ENCODE assay signal across 12 mouse cellular contexts in the genomic region with DNA sequence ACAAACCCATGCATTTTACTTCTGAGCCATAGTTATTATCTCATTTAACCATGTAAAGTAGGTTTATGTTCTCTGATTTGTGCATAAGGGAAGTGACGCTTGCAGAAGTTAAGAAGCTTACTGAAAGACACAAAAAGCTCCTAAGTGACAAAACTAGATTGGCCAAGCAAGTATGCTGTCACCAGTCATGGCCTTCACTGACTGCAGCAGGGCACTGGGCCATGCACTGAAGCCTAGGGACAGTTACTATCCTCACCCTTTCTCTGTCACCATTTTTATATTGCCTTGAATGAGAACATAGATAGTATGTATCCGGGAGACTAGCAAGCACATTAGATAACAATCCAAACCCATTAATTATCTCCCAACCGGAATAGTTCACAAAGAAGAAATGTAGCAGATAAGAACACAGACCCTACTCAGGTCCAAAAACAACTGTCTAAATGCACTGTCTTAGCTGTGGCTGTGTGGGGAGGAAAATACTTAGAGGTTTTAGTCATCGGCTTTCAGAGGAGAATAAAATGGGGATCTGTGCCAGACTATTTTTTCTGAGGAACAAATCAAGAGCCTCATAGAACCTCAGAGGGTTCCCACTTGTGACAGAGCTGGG.
DNase-seq lines count a peak whose midpoint lies in the region; ATAC-seq and TF ChIP-seq lines count a peak whose summit lies in the region.
"Had no signal": no experiment of that assay in that cellular context is flagged by ENCODE, and none has a peak within 500 bp of the region (broad histone marks: within the 10 kb centered on the region; RNA-seq: fewer than 3 reads in every experiment).

No protein-coding gene starts in this region.

- H3K27me3 ChIP-seq in kidney, adult 2 months (replicated peaks; ENCODE audit: control insufficient read depth, insufficient read depth, low read length) = no peaks in the 10 kb centered on the region
- no peaks in the 10 kb centered on the region for H3K27me3 ChIP-seq in kidney, embryonic 16.5 days (ENCODE audit: insufficient read depth, low read length)
- H3K27me3 ChIP-seq: limb, embryonic 12.5 days; megakaryocyte, embryonic 14.5 days had no signal

- H3K27ac ChIP-seq in kidney, adult 2 months (ENCODE audit: insufficient read depth, low read depth, low read length) = peak overlapping the region; percentile 82
- H3K27ac ChIP-seq in brown adipose tissue, adult 24 weeks (replicated peaks; ENCODE audit: low read depth, low read length) = peak overlapping the region; percentile 23; the same call in 1 of the 2 replicates
- H3K27ac ChIP-seq in kidney, embryonic 16.5 days (ENCODE audit: low read length) = no peak overlapping the region
- H3K27ac ChIP-seq: limb, embryonic 12.5 days had no signal

- no peak for TF ChIP-seq POLR2A in kidney, adult 2 months (IDR thresholded peaks at IDR 0.05; ENCODE audit: low read depth, low read length)

- H3K36me3 ChIP-seq in kidney, adult 2 months (ENCODE audit: control insufficient read depth, insufficient read depth, low read length) = peaks cover 4% of the 10 kb centered on the region
- no peaks in the 10 kb centered on the region for H3K36me3 ChIP-seq in kidney, embryonic 16.5 days (ENCODE audit: insufficient read depth, low read length)

- WGBS in kidney, adult 2 months = 63% methylated on average over 4 of the region's 4 CpGs
- WGBS in kidney, embryonic 16.5 days = 64% methylated on average over 4 of the region's 4 CpGs

- H3K9ac ChIP-seq in kidney, embryonic 16.5 days (replicated peaks; ENCODE audit: low read length) = no peak overlapping the region
- H3K9ac ChIP-seq: forebrain, postnatal 0 days; limb, embryonic 12.5 days had no signal

- H3K4me2 ChIP-seq in kidney, embryonic 16.5 days (replicated peaks; ENCODE audit: low read depth, low read length) = no peak overlapping the region
- H3K4me2 ChIP-seq: limb, embryonic 12.5 days had no signal

- peaks cover 3% of the 10 kb centered on the region for H3K4me1 ChIP-seq in kidney, adult 2 months (ENCODE audit: control insufficient read depth, insufficient read depth, low read length)
- peaks cover 6% of the 10 kb centered on the region; the same call in 1 of the 2 replicates for H3K4me1 ChIP-seq in brown adipose tissue, adult 24 weeks (ENCODE audit: control insufficient read depth, insufficient read depth, insufficient read length, low read length)
- H3K4me1 ChIP-seq in kidney, embryonic 16.5 days (ENCODE audit: insufficient read depth, low read length) = peaks cover 8% of the 10 kb centered on the region; the same call in 1 of the 2 replicates
- H3K4me1 ChIP-seq: limb, embryonic 12.5 days had no signal

- DNase-seq in kidney, adult 2 months = peak; percentile 54
- no peak for DNase-seq in kidney, adult 11 months
- DNase-seq in NIH3T3 (ENCODE audit: low read depth) = peak; percentile 58
- no peak for DNase-seq in ovary, postnatal 10 days (ENCODE audit: low spot score)
- no peak for DNase-seq in cerebellum, adult 18-20 months
- DNase-seq: forebrain, postnatal 0 days; layer of hippocampus, adult 9-11 months; thymus, adult 18-20 months had no signal

- no peak overlapping the region for H3K4me3 ChIP-seq in kidney, adult 2 months (ENCODE audit: insufficient read depth, low read depth, low read length)
- H3K4me3 ChIP-seq in brown adipose tissue, adult 24 weeks (ENCODE audit: insufficient read depth, low read depth, low read length) = no peak overlapping the region
- H3K4me3 ChIP-seq in kidney, embryonic 16.5 days (ENCODE audit: low read length) = no peak overlapping the region
- H3K4me3 ChIP-seq: limb, embryonic 12.5 days; megakaryocyte, embryonic 14.5 days had no signal

- ATAC-seq in kidney, embryonic 16.5 days (ENCODE audit: low FRiP score, low TSS enrichment) = peak; percentile 33; the same call in 1 of the 2 replicates
- ATAC-seq: forebrain, postnatal 0 days had no signal

- TF ChIP-seq CTCF in kidney, adult 2 months (conservative IDR thresholded peaks at IDR 0.05; ENCODE audit: insufficient read depth, insufficient read length, low read depth, low read length) = no peak

- no peaks in the 10 kb centered on the region for H3K9me3 ChIP-seq in kidney, embryonic 16.5 days (ENCODE audit: low read length)
- H3K9me3 ChIP-seq: limb, embryonic 12.5 days; megakaryocyte, embryonic 14.5 days had no signal

Comparison
In these comparisons a context has a peak if more than half of its experiments do, and no peak if none do; other contexts are left out.
1. DNase-seq: peak in kidney, adult 2 months (single experiment) and NIH3T3 (single experiment); none in kidney, adult 11 months (single experiment), ovary, postnatal 10 days (single experiment) and cerebellum, adult 18-20 months (0 of 2).